Mouse (Mus musculus) ES-Bruce4 (cell line): ENCODE measurements at regions not wholly inside any gene's neighbourhood (a gene's known extent, or its start where the extent isn't known, plus 50 kb on each side); places are given as distances from the start of the nearest gene placed in this dataset.

Source experiments
- H3K27ac ChIP-seq: 2 replicates; pipeline ENCODE4 v1.5.1; 2012; ENCODE audit warnings: low read length, inconsistent platforms; ENCODE audit not compliant: insufficient read depth
- H3K27me3 ChIP-seq: 2 replicates; pipeline ENCODE4 v1.6.1; 2012; ENCODE audit warnings: mild to moderate bottlenecking, low read length, inconsistent platforms; ENCODE audit not compliant: control insufficient read depth, poor library complexity, insufficient read depth, severe bottlenecking
- H3K36me3 ChIP-seq: 2 replicates; pipeline ENCODE4 v1.6.1; 2012; ENCODE audit warnings: inconsistent platforms, mild to moderate bottlenecking, low read length, moderate library complexity; ENCODE audit not compliant: control insufficient read depth, poor library complexity, insufficient read depth, severe bottlenecking
- H3K4me1 ChIP-seq: one replicate; pipeline ENCODE4 v1.8.1; 2011; ENCODE audit warnings: low read length; ENCODE audit not compliant: control insufficient read depth, insufficient read depth
- H3K4me3 ChIP-seq: 2 replicates; pipeline ENCODE4 v1.5.1; 2011; ENCODE audit warnings: low read depth, mild to moderate bottlenecking, low read length
- H3K9ac ChIP-seq: 2 replicates; pipeline ENCODE4 v1.6.1; 2012; ENCODE audit warnings: low read depth, mild to moderate bottlenecking, inconsistent platforms; ENCODE audit not compliant: poor library complexity, severe bottlenecking
- H3K9me3 ChIP-seq: replicated peaks from 2 replicates; pipeline ENCODE4 v1.6.1; 2012; ENCODE audit warnings: mild to moderate bottlenecking, low read length, inconsistent platforms; ENCODE audit not compliant: control insufficient read depth, poor library complexity, insufficient read depth, severe bottlenecking
- CTCF ChIP-seq: IDR thresholded peaks from one replicate; pipeline ENCODE4 v1.8.1; 2011; ENCODE audit warnings: low read depth, low read length
- EP300 ChIP-seq: IDR thresholded peaks from 2 replicates; pipeline ENCODE4 v1.6.1; 2011; ENCODE audit warnings: low read depth, low read length; ENCODE audit not compliant: insufficient read depth
- POLR2A ChIP-seq: IDR thresholded peaks from one replicate; pipeline ENCODE4 v1.8.1; 2011; ENCODE audit warnings: low read length; ENCODE audit not compliant: insufficient read depth

DNA sequence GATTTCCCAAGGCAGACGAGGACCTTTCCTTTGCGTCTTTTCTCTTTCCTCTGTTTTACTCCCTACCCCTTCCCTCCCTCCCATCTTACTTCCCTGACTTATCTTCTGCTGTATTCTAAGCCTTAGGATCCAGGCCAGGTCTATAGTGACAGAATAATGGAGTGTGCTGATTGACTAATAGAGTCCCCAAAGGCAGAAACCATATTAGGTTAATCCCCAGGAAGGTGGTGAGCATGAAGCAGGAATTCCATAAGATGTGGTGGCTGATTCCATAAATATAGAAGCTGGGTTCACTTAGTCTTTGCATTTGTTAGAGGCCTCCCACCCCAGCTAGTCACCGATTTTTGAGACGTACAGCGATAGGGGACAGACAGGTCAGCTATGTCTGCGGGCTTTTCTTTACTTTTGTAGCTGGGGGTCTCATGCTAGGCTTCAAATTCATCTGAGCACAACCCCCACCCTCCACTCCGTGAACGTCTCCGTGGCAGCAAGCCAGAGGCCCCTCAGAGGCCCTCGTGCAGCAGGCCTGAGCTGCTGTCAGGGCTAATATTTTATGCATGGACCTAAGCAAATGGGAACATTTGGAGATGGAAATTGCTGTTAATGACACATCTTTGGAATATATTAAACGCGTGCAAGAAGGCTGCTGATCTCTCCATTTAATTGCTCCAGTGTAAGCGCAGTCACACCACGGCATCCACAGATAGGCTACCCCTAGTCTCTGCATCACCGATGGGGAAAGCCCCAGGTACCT, 145.8 kb upstream of the Rtl1 start:
- Histone ChIP-seq H3K27me3 (no peaks in the 10 kb centered on the region), H3K4me1 (no peaks in the 10 kb centered on the region), H3K36me3 (no peaks in the 10 kb centered on the region), H3K9me3 (no peaks in the 10 kb centered on the region), H3K9ac (no peak overlapping the region), H3K4me3 (no peak overlapping the region), H3K27ac (no peak overlapping the region)
- TF ChIP-seq CTCF (no peak), POLR2A (no peak), EP300 (no peak)

- no peak for TF ChIP-seq CTCF
- TF ChIP-seq EP300, result no peak
- no peak for TF ChIP-seq POLR2A
- no peak overlapping the region for H3K9ac ChIP-seq
- H3K9me3 ChIP-seq, result no peaks in the 10 kb centered on the region
- no peak overlapping the region for H3K27ac ChIP-seq
- no peaks in the 10 kb centered on the region for H3K4me1 ChIP-seq
- H3K36me3 ChIP-seq, result no peaks in the 10 kb centered on the region
- no peaks in the 10 kb centered on the region for H3K27me3 ChIP-seq
- H3K4me3 ChIP-seq, result no peak overlapping the region
These were observed 147.1 kb upstream of the Rtl1 start for GRCm38 (mm10) chr12:109747201-109747600.

DNA sequence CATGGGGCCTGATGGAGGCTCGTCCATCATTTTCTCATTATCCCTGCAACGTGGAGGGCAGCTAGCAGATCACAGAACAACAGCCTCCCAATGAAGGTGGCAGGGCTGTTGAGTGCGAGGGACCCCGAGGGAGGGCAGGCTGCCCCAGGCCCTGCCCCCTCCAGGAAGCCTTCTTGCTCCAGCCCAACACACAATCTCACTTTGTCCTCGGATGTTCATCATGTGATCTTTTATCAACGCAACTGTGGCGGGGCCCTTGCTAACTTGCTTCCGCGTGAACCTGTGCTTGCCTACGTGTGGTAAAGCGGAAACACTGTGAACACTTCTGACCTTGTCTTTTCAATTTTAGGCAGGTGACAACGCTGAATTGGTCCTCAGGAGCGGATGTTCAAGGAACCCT, 147.6 kb upstream of the Rtl1 start:
- Histone ChIP-seq H3K4me1 (no peaks in the 10 kb centered on the region), H3K9me3 (no peaks in the 10 kb centered on the region), H3K36me3 (no peaks in the 10 kb centered on the region), H3K27ac (no peak overlapping the region), H3K27me3 (no peaks in the 10 kb centered on the region), H3K9ac (no peak overlapping the region), H3K4me3 (no peak overlapping the region)
- no peak for TF ChIP-seq POLR2A
- no peak for TF ChIP-seq CTCF
- no peak for TF ChIP-seq EP300

- H3K4me3 ChIP-seq, result no peak overlapping the region
- no peak overlapping the region for H3K9ac ChIP-seq
- H3K36me3 ChIP-seq, result no peaks in the 10 kb centered on the region
- no peaks in the 10 kb centered on the region for H3K4me1 ChIP-seq
- H3K27ac ChIP-seq, result no peak overlapping the region
- TF ChIP-seq EP300, result no peak
- H3K27me3 ChIP-seq, result no peaks in the 10 kb centered on the region
- no peaks in the 10 kb centered on the region for H3K9me3 ChIP-seq
These were observed 148.4 kb upstream of the Rtl1 start for GRCm38 (mm10) chr12:109748326-109749059.

GRCm38 (mm10) chr12:109749256-109749655, 149.1 kb upstream of the Rtl1 start:
- TF ChIP-seq POLR2A (no peak), EP300 (no peak), CTCF (no peak)
- H3K27ac ChIP-seq, result no peak overlapping the region
- no peaks in the 10 kb centered on the region for H3K9me3 ChIP-seq
- H3K9ac ChIP-seq, result no peak overlapping the region
- no peak overlapping the region for H3K4me3 ChIP-seq
- no peaks in the 10 kb centered on the region for H3K4me1 ChIP-seq
- H3K36me3 ChIP-seq, result no peaks in the 10 kb centered on the region
- no peaks in the 10 kb centered on the region for H3K27me3 ChIP-seq

GRCm38 (mm10) chr12:109749711-109750243, 149.6 kb upstream of the Rtl1 start:
- Histone ChIP-seq H3K27me3 (no peaks in the 10 kb centered on the region), H3K4me3 (peak overlapping the region; percentile 27), H3K9me3 (no peaks in the 10 kb centered on the region), H3K9ac (no peak overlapping the region), H3K27ac (no peak overlapping the region), H3K4me1 (no peaks in the 10 kb centered on the region), H3K36me3 (no peaks in the 10 kb centered on the region)
- peak; percentile 56 for TF ChIP-seq CTCF
- TF ChIP-seq POLR2A, result no peak
